Mouse (Mus musculus) embryonic fibroblast, embryonic 13.5 days (primary cell): ENCODE results near the gene Got2. TPM values are rescaled to one million over a fixed set of nuclear protein-coding genes. Genes with fewer than 3 reads are reported as not detected.
"Not testable (repeated sequence)": the region's sequence is repeated elsewhere in the genome, so short reads cannot be mapped to it uniquely, and the experiment has no call there.

Experiments used
- H3K27ac ChIP-seq: 2 replicates; pipeline ENCODE4 v1.5.1; 2012; ENCODE audit warnings: low read length, control low read depth, inconsistent platforms; ENCODE audit not compliant: insufficient read depth
- H3K4me1 ChIP-seq: 2 replicates; pipeline ENCODE4 v1.6.1; 2011; ENCODE audit warnings: low read length; ENCODE audit not compliant: control insufficient read depth, insufficient read depth
- H3K4me3 ChIP-seq: 2 replicates; pipeline ENCODE4 v1.5.1; 2011; ENCODE audit warnings: mild to moderate bottlenecking, control low read depth, low read length; ENCODE audit not compliant: insufficient read depth
- CTCF ChIP-seq: IDR thresholded peaks from 2 replicates; pipeline ENCODE4 v1.5.1; 2011; ENCODE audit warnings: mild to moderate bottlenecking, control low read depth, low read length, moderate library complexity, borderline replicate concordance; ENCODE audit not compliant: insufficient read depth
- POLR2A ChIP-seq: IDR thresholded peaks from 2 replicates; pipeline ENCODE4 v1.6.1; 2011; ENCODE audit warnings: low read depth, mild to moderate bottlenecking, control low read depth, low read length, moderate library complexity
- polyA plus RNA-seq: library from polyadenylated mRNA; stranded (reverse); fragments of >200 nt; gene quantifications from 2 replicates; pipeline ENCODE4 v1.2.4, GENCODE M21; 2011; ENCODE audit warnings: low read depth; ENCODE audit not compliant: missing spikeins, insufficient read length

Gene Got2
- polyA plus RNA-seq, 1 experiment = 122 TPM

DNA sequence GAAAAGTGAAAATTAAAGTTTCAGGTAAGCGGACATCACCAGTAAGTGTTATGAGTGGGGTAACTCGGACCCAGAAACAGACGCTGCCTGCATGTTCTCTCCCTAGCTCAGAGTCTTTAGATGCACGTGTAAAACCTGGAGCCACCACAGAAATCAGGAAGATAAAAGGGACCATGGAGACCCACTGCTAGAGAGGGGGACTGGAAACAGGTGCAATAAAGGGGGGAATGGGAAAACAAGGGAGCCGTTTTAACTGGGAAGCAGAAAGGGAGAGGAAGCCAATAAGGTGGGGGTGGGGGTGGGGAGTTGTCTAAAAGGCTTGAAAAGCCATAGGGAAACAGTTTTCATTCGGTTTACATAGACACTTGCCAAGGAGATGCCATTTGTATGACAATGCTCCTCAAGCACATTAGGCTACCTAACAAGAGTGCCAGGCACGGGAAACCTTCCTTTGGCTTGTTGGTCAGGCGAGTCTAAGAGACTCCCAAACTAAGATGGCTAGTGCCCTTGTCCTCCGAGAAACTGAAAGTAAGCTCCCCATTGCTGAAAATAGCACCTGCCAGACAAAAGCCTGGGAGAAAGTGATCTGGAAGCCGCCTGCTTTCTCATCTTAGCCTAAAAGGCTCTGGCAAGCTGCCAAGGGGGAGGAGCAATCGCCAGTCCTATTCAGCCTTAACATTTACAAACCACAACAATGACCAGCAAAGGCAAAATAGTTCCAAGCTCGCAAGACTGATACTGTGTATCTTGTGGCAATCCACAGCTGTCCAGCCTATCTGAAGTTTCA lies 10.0 kb downstream of the Got2 start:
- H3K4me1 ChIP-seq = peaks cover 6% of the 10 kb centered on the region
- H3K27ac ChIP-seq = no peak overlapping the region
- TF ChIP-seq CTCF = no peak
- TF ChIP-seq POLR2A = no peak
- no peak overlapping the region for H3K4me3 ChIP-seq

GRCm38 (mm10) chr8:95875270-95875669 lies 13.1 kb downstream of the Got2 start:
- TF ChIP-seq CTCF (no peak), POLR2A (no peak)
- no peak overlapping the region for H3K4me3 ChIP-seq
- peaks cover 6% of the 10 kb centered on the region for H3K4me1 ChIP-seq
- no peak overlapping the region for H3K27ac ChIP-seq

DNA sequence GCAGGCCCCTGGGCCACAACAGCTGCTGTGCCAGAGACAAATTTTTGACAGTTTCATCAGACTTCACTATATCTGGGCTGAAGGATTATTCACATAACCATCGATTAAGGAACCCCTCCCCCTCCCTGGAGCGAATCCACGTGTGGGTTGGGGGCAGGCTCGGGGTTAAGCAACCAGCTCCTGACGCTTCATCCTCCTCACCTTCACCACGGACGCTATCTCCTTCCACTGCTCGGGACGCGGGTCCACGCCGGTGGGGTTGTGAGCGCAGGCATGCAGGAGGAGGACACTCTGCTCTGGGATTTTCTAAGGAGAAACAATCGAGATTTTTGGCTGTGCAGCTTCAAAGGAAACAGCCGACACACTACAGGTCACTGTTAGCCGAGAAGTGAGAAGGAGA lies 16.7 kb downstream of the Got2 start:
- Histone ChIP-seq H3K27ac (no peak overlapping the region), H3K4me3 (no peak overlapping the region), H3K4me1 (no peaks in the 10 kb centered on the region)
- no peak for TF ChIP-seq POLR2A
- TF ChIP-seq CTCF = no peak

- H3K4me1 ChIP-seq, H3K27ac ChIP-seq, H3K4me3 ChIP-seq: not testable (repeated sequence)
These were observed 23.5 kb downstream of the Got2 start for GRCm38 (mm10) chr8:95864851-95865250.

DNA sequence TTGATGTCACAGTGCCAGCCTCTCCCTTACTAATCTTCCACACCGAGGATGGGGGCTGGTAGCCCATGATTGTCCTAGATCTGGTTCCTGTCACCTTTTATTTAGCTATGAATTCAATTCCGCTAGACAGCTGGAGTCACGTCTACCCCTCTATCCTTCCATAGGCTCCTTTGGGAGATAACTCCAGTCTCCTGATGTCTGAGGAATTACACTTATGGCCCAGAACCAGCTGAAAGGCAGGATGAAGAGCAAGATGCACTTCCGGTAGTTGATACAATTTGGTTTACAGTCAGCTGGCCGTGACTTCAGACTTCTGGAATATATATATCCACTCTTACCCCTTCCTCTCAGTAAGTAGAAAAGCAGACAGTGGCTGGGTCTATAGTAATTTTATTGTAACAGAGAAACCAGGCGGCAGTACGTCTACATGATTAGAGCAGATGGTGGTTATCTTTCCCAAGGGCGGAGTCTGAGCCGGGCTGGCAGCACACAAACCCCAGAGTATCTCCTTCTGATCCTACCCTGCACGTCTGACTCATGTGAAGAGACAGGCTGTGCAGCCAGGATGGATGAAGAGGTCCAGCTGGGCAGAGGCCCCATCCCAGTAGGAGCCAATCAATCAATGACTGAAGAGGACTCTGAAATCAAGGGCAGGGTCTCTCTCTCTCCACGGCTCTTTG lies 24.4 kb downstream of the Got2 start:
- not testable (repeated sequence) for H3K4me3 ChIP-seq

DNA sequence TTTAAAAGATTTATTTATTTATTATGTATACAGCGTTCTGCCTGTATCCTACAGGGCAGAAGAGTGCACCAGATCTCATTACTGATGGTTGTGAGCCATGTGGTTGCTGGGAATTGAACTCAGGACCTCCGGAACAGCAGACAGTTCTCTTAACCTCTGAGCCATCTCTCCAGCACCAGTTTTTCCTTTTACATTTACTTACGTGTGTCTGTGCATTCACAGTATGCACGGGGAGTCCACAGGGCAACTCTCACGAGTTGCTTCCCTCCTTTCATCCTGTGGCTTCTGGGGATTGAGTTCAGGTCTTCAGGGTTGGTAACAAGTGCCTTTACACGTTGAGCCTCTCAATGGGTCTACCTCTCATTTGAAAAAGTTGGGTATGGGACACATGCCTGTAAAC lies 34.2 kb downstream of the Got2 start:
- Histone ChIP-seq H3K4me3 (no peak overlapping the region), H3K4me1 (0 out of 2 replicates have a peak, but pooled peaks cover 2% of the 10 kb centered on the region), H3K27ac (no peak overlapping the region)
- no peak for TF ChIP-seq POLR2A
- no peak for TF ChIP-seq CTCF

More for the DNA sequence above, 24.4 kb downstream of the Got2 start:
- H3K27ac ChIP-seq, H3K4me1 ChIP-seq: not testable (repeated sequence)

DNA sequence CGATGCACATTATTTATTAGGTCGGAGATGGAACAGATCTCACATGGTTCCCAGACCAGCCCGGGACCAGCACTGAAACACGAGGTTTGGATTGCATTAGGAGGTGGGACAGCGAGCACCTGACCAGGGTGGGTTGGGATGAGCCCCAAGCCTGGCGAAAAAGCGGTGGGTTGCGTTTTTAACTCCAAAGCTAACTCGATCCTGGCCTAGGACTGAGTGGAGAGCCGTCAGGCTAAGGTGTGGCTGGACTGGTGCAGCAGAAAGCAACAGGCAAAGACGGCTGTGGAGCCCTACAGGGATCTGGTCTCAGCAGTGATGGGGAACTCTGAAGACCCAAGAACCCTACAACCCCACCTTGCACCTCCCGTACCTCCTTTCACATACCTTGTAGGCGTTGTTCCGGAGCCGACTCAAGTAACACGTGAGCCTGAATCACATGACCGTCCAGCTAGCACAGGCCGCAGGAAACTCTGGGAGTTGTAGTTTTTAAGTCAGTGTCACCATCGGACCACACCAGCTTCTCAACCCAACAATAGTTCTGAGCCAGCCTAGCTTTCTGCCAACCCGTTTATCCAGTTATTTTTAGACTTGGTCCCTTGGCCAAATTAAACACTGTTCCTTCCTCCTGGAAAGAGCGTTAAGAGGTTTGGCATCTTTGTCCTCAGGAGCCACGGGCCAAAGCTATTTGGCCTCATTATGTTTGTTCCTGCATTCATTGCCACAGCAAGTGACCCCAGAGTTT lies 35.1 kb downstream of the Got2 start, which contains the start of gene Slc38a7:
TSS of gene Slc38a7 (minus strand) at position 438 of the 742 bp plus-strand sequence.
- peak within 1 kb of the TSS; percentile 86 for H3K4me3 ChIP-seq
- peak within 1 kb of the TSS; percentile 34 for H3K27ac ChIP-seq
- H3K4me1 ChIP-seq = 0 out of 2 replicates have a peak, but pooled peaks cover 4% of the 10 kb centered on the region
- TF ChIP-seq CTCF (no peak), POLR2A (peak; percentile 80)

DNA sequence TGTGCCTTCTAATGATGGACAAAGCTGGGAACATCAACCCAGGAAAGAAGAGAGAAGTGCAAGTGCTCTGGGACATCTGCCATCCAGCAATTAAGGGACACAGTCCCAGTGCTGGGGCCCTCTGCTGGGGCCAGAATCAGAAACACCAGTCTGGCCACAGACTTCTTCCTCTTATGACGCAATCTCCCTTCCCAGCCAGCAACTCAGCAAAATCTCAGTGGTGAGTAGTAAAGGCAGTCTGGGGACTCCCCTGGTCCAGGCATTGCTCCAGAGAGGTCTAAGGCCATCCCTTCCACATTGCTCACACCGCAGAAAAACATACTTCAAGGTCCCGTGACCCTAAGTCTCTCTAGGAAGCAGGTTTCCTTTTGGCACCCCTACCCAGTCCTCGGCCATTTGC lies 36.1 kb downstream of the Got2 start:
- Histone ChIP-seq H3K4me1 (0 out of 2 replicates have a peak, but pooled peaks cover 4% of the 10 kb centered on the region), H3K27ac (peak overlapping the region; percentile 34), H3K4me3 (peak overlapping the region; percentile 86)
- TF ChIP-seq CTCF (no peak), POLR2A (peak; percentile 55)

DNA sequence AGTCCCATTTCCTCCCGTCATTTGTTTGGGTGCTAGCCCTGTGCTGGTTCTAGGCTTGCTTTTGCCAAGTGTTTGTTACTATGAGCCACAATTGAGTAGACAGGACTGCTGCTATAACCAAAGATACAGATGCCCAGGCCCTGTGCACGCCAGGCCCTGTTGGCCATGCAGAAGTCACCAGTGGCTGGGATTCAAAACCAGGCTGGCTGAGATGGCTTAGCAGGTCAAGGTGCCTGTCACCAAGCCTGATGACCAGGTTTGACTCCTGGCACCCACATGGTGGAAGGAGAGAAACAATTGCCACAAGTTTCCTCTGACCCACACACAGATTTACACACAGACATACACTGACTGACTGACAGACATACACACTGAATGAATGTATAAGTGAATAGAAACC lies 38.0 kb downstream of the Got2 start:
- Histone ChIP-seq H3K4me1 (0 out of 2 replicates have a peak, but pooled peaks cover 4% of the 10 kb centered on the region), H3K27ac (no peak overlapping the region), H3K4me3 (no peak overlapping the region)
- TF ChIP-seq POLR2A = no peak

DNA sequence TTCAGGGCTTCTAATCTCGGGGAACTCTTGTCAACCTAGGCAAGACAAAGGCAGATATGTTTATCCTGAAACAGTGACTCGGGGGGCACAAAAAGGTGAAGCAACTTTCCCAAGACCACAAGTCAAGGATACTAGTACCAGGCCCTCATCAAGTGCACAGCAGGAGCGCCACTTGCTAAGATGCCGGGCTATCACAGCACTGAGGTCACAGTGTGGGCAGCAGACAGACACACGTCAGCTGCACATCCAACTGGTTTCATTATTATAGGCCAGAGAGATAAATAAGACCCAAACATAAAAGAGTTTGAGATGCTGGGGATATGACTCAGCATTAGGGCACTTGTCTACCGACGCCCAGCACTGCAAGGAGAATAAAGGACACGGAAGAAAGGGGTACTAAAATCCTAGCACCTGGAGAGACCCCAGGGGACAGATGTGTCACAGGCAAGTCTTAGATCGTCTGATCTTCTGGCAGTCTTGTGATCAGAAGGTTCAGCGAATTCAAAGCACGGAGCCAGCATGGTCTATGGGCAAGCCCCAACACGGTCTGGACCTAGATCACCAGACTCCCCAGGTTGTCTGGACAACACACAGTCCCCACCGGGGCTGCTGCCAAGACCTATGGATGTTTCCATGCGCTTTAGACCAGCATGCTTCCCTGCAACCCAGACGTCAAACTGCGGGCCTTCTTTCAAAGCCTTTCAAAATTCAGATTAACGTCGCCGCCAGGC lies 39.4 kb downstream of the Got2 start:
- H3K27ac ChIP-seq = no peak overlapping the region
- H3K4me3 ChIP-seq = no peak overlapping the region
- H3K4me1 ChIP-seq = 0 out of 2 replicates have a peak, but pooled peaks cover 4% of the 10 kb centered on the region
- TF ChIP-seq CTCF (no peak), POLR2A (no peak)
